ENCODE assay signal across 9 mouse cellular contexts in the genomic region with DNA sequence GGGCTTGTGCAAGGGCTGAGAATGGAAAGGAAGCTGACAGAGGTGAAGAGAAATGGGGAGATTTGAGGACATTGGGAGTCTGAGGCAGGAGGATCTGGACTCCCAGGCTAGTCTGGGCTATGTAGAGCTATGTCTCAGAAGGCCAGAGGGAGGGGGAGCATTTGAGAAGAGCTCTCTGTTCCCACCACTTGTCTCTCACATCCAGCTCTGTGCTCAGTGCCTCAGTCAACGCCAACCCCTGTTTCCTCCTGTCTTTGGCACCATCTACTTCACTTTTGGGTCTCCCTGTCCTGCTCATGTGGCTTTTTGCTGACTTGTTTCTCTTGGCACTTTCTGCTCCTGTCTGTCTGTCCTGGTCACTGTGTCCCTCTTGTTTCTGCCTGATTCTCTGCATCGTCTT. TPM values are rescaled to one million over a fixed set of nuclear protein-coding genes. Genes with fewer than 3 reads are reported as not detected.
DNase-seq lines count a peak whose midpoint lies in the region; ATAC-seq and TF ChIP-seq lines count a peak whose summit lies in the region.
"Had no signal": no experiment of that assay in that cellular context is flagged by ENCODE, and none has a peak within 500 bp of the region (broad histone marks: within the 10 kb centered on the region; RNA-seq: fewer than 3 reads in every experiment).

No protein-coding gene starts in this region.

- H3K27me3 ChIP-seq in cerebellum, adult 2 months (ENCODE audit: control insufficient read depth, insufficient read depth, low read length) = no peaks in the 10 kb centered on the region
- H3K27me3 ChIP-seq in lung, postnatal 0 days (replicated peaks; ENCODE audit: insufficient read depth, low read length) = no peaks in the 10 kb centered on the region
- peaks cover 11% of the 10 kb centered on the region; the same call in 1 of the 2 replicates for H3K27me3 ChIP-seq in limb, embryonic 13.5 days
- no peaks in the 10 kb centered on the region for H3K27me3 ChIP-seq in stomach, embryonic 16.5 days (ENCODE audit: control insufficient read depth, insufficient read depth, low read length)

- H3K4me3 ChIP-seq in cerebellum, adult 2 months (replicated peaks; ENCODE audit: insufficient read depth, low read depth, low read length) = no peak overlapping the region
- H3K4me3 ChIP-seq in lung, postnatal 0 days (ENCODE audit: low read depth, low read length) = peak overlapping the region; percentile 38
- no peak overlapping the region for H3K4me3 ChIP-seq in limb, embryonic 13.5 days
- peak overlapping the region; percentile 39 for H3K4me3 ChIP-seq in stomach, embryonic 16.5 days (replicated peaks; ENCODE audit: low read length)

- no peak for TF ChIP-seq EP300 in lung, postnatal 0 days (IDR thresholded peaks at IDR 0.05)

- no peak for TF ChIP-seq POLR2A in cerebellum, adult 2 months (IDR thresholded peaks at IDR 0.05; ENCODE audit: borderline replicate concordance, insufficient read depth, low read length)

- 35% methylated on average over 2 of the region's 2 CpGs for WGBS in cerebellum, adult 2 months
- 24% methylated on average over 2 of the region's 2 CpGs for WGBS in lung, postnatal 0 days
- WGBS in limb, embryonic 13.5 days = 29% methylated on average over 2 of the region's 2 CpGs
- WGBS in stomach, embryonic 16.5 days = 55% methylated on average over 2 of the region's 2 CpGs

- no peaks in the 10 kb centered on the region for H3K9me3 ChIP-seq in lung, postnatal 0 days (ENCODE audit: low read length)
- no peaks in the 10 kb centered on the region; the same call in 1 of the 2 replicates for H3K9me3 ChIP-seq in limb, embryonic 13.5 days
- H3K9me3 ChIP-seq in stomach, embryonic 16.5 days (replicated peaks; ENCODE audit: control insufficient read depth, low read length) = no peaks in the 10 kb centered on the region

- H3K27ac ChIP-seq in cerebellum, adult 2 months (ENCODE audit: insufficient read depth, low read length) = 0 out of 2 replicates have a peak overlapping the region, but pooled peaks have one; percentile 19
- peak overlapping the region; percentile 76 for H3K27ac ChIP-seq in lung, postnatal 0 days (ENCODE audit: low read length)
- no peak overlapping the region for H3K27ac ChIP-seq in limb, embryonic 13.5 days
- peak overlapping the region; percentile 60 for H3K27ac ChIP-seq in stomach, embryonic 16.5 days (ENCODE audit: low read length)

- no peak for TF ChIP-seq CTCF in cerebellum, adult 2 months (IDR thresholded peaks at IDR 0.05; ENCODE audit: borderline replicate concordance, insufficient read depth, low read depth, low read length)
- TF ChIP-seq CTCF in lung, postnatal 0 days (IDR thresholded peaks at IDR 0.05) = no peak

- H3K36me3 ChIP-seq in lung, postnatal 0 days (ENCODE audit: insufficient read depth, low read length) = no peaks in the 10 kb centered on the region
- H3K36me3 ChIP-seq in limb, embryonic 13.5 days = no peaks in the 10 kb centered on the region
- H3K36me3 ChIP-seq in stomach, embryonic 16.5 days (ENCODE audit: control insufficient read depth, insufficient read depth, low read length) = no peaks in the 10 kb centered on the region

- peak overlapping the region; percentile 36 for H3K9ac ChIP-seq in lung, postnatal 0 days (replicated peaks; ENCODE audit: low read depth)
- H3K9ac ChIP-seq in limb, embryonic 13.5 days = no peak overlapping the region
- H3K9ac ChIP-seq in stomach, embryonic 16.5 days (ENCODE audit: low read length) = peak overlapping the region; percentile 69

- ATAC-seq in lung, postnatal 0 days = peak; percentile 50; the same call in 1 of the 2 replicates
- ATAC-seq in limb, embryonic 13.5 days (ENCODE audit: low FRiP score, low read depth) = no peak
- no peak; the same call in 1 of the 2 replicates for ATAC-seq in stomach, embryonic 16.5 days (ENCODE audit: insufficient read depth, low FRiP score)

- DNase-seq in cerebellum, adult 2 months = peak in 1 of 2 experiments; percentile 26
- DNase-seq in cerebellum, adult 9-10 months = no peak
- DNase-seq in lung, postnatal 0 days (ENCODE audit: low spot score) = no peak
- no peak for DNase-seq in lung, postnatal 25 days (ENCODE audit: low spot score)
- no peak for DNase-seq in urinary bladder, postnatal 36 days (ENCODE audit: low spot score in 2 of 2)
- no peak for DNase-seq in layer of hippocampus, adult 8-10 months (ENCODE audit: low spot score in 2 of 2)

- peak overlapping the region; percentile 56 for H3K4me2 ChIP-seq in lung, postnatal 0 days (replicated peaks; ENCODE audit: low read depth, low read length)
- H3K4me2 ChIP-seq in limb, embryonic 13.5 days (replicated peaks) = peak overlapping the region; percentile 41
- peak overlapping the region; percentile 37 for H3K4me2 ChIP-seq in stomach, embryonic 16.5 days (ENCODE audit: low read depth, low read length)

- peaks cover 44% of the 10 kb centered on the region for H3K4me1 ChIP-seq in cerebellum, adult 2 months (ENCODE audit: control insufficient read depth, insufficient read depth, low read length)
- H3K4me1 ChIP-seq in lung, postnatal 0 days (ENCODE audit: insufficient read depth, low read depth, low read length) = no peaks in the 10 kb centered on the region
- H3K4me1 ChIP-seq in limb, embryonic 13.5 days = peaks cover 26% of the 10 kb centered on the region
- H3K4me1 ChIP-seq in stomach, embryonic 16.5 days (ENCODE audit: control insufficient read depth, insufficient read depth, low read length) = peaks cover 10% of the 10 kb centered on the region

RNA-seq across cellular contexts. Expression of gene Ly6g6d, which starts 0.6 kb away (rescaled TPM):
- polyA plus RNA-seq in cerebellum, adult 2 months (2012; rRNA removed) = 8.5 and 10.4 TPM in 2 replicates
- polyA plus RNA-seq in lung, postnatal 0 days (2015; fragmentation: Nextera tagmentation; extraction: Ambion mirVana) = 14.4 and 14.7 TPM in 2 replicates
- polyA plus RNA-seq in limb, embryonic 13.5 days (2015; fragmentation: Nextera tagmentation; extraction: Ambion mirVana) = 0.57 and 0.65 TPM in 2 replicates
- 3.2 and 4.1 TPM in 2 replicates for polyA plus RNA-seq in stomach, embryonic 16.5 days (2015; fragmentation: Nextera tagmentation; extraction: Ambion mirVana)
- total RNA-seq in layer of hippocampus, adult 8-10 months (2022) = 1 to 10 TPM; 1.4 to 2.9 (median 2.2) TPM

RNA-seq across cellular contexts. Expression of gene Ly6g6e, which starts 0.6 kb away (rescaled TPM):
- polyA plus RNA-seq in cerebellum, adult 2 months (2012; rRNA removed) = 5.3 and 6.3 TPM in 2 replicates
- polyA plus RNA-seq in lung, postnatal 0 days (2015; fragmentation: Nextera tagmentation; extraction: Ambion mirVana) = 2.8 and 3.1 TPM in 2 replicates
- polyA plus RNA-seq in limb, embryonic 13.5 days (2015; fragmentation: Nextera tagmentation; extraction: Ambion mirVana) = 2.0 and 3.4 TPM in 2 replicates
- 32.3 and 49.2 TPM in 2 replicates for polyA plus RNA-seq in stomach, embryonic 16.5 days (2015; fragmentation: Nextera tagmentation; extraction: Ambion mirVana)
- total RNA-seq in layer of hippocampus, adult 8-10 months (2022) = 1 to 10 TPM; 4.6 to 7.1 (median 5.6) TPM

RNA-seq across cellular contexts. Expression of gene Ly6g6f, which starts 8.1 kb away (rescaled TPM):
- polyA plus RNA-seq in cerebellum, adult 2 months (2012; rRNA removed) = 0.86 and 1.1 TPM in 2 replicates
- 0.71 and 0.74 TPM in 2 replicates for polyA plus RNA-seq in lung, postnatal 0 days (2015; fragmentation: Nextera tagmentation; extraction: Ambion mirVana)
- 0.17 and 0.28 TPM in 2 replicates for polyA plus RNA-seq in limb, embryonic 13.5 days (2015; fragmentation: Nextera tagmentation; extraction: Ambion mirVana)
- 0.46 and 0.54 TPM in 2 replicates for polyA plus RNA-seq in stomach, embryonic 16.5 days (2015; fragmentation: Nextera tagmentation; extraction: Ambion mirVana)
- 1 to 10 TPM in 1 of 4 experiments, under 1 TPM in 2, not detected in 1; 0.41 to 1.0 (median 0.89) TPM for total RNA-seq in layer of hippocampus, adult 8-10 months (2022)
- total RNA-seq: left cerebral cortex, postnatal 36 days had no signal

RNA-seq across cellular contexts. Expression of gene Mpig6b, which starts 11.3 kb away (rescaled TPM):
- 0.25 and 0.43 TPM in 2 replicates for polyA plus RNA-seq in cerebellum, adult 2 months (2012; rRNA removed)
- polyA plus RNA-seq in lung, postnatal 0 days (2015; fragmentation: Nextera tagmentation; extraction: Ambion mirVana) = 2.1 and 2.3 TPM in 2 replicates
- 0.29 and 0.71 TPM in 2 replicates for polyA plus RNA-seq in limb, embryonic 13.5 days (2015; fragmentation: Nextera tagmentation; extraction: Ambion mirVana)
- 0.48 and 1.0 TPM in 2 replicates for polyA plus RNA-seq in stomach, embryonic 16.5 days (2015; fragmentation: Nextera tagmentation; extraction: Ambion mirVana)
- under 1 TPM in 1 of 4 experiments, not detected in 3; 0.48 TPM for total RNA-seq in layer of hippocampus, adult 8-10 months (2022)
- total RNA-seq: left cerebral cortex, postnatal 36 days had no signal

RNA-seq across cellular contexts. Expression of gene Abhd16a, which starts 11.8 kb away (rescaled TPM):
- 337 and 394 TPM in 2 replicates for polyA plus RNA-seq in cerebellum, adult 2 months (2012; rRNA removed)
- 104 and 111 TPM in 2 replicates for polyA plus RNA-seq in lung, postnatal 0 days (2015; fragmentation: Nextera tagmentation; extraction: Ambion mirVana)
- polyA plus RNA-seq in limb, embryonic 13.5 days (2015; fragmentation: Nextera tagmentation; extraction: Ambion mirVana) = 93.1 and 94.9 TPM in 2 replicates
- 95.8 and 97.9 TPM in 2 replicates for polyA plus RNA-seq in stomach, embryonic 16.5 days (2015; fragmentation: Nextera tagmentation; extraction: Ambion mirVana)
- total RNA-seq in layer of hippocampus, adult 8-10 months (2022) = 100 to 1,000 TPM in 3 of 4 experiments, 10 to 100 TPM in 1; 96.2 to 115 (median 106) TPM

Comparison
In these comparisons a context has a peak if more than half of its experiments do, and no peak if none do; other contexts are left out.
1. H3K4me3 ChIP-seq: peak in lung, postnatal 0 days (single experiment) and stomach, embryonic 16.5 days (single experiment); none in cerebellum, adult 2 months (single experiment) and limb, embryonic 13.5 days (single experiment).
2. Peak in every context shown above with its lines, with median percentiles within 50 percentile points of each other: H3K4me2 ChIP-seq.